Mouse (Mus musculus) frontal cortex, adult (tissue): Measurements from ENCODE around the gene Gm8797.
"Not testable (repeated sequence)": the region's sequence is repeated elsewhere in the genome, so short reads cannot be mapped to it uniquely, and the experiment has no call there.

Source experiments
- ATAC-seq: cut with Nextera tagmentation; 2 replicates; pipeline ENCODE4 v1.9.2; 2017; ENCODE audit warnings: mild to moderate bottlenecking, moderate library complexity, mixed read lengths; ENCODE audit not compliant: low TSS enrichment

The Gm8797 gene

DNA sequence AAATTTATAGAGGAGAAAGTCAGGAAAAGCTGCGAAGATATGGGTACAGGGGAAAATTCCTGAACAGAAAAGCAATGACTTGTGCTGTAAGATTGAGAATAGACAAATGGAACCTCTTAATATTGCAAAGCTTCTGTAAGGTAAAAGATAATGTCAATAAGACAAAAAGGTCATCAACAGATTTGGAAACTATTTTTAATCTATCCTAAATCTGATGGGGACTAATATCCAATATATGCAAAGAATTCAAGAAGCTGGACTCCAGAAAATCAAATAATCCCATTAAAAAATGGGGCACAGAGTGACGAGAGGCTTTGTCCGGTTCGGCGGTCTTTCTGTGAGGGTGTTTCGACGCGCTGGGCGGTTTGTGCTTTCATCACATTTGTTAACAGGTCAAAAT lies at the start of gene Gm8797:
TSS of gene Gm8797 (plus strand) at position 301 of the 400 bp plus-strand sequence.
- ATAC-seq, result not testable (repeated sequence)

DNA sequence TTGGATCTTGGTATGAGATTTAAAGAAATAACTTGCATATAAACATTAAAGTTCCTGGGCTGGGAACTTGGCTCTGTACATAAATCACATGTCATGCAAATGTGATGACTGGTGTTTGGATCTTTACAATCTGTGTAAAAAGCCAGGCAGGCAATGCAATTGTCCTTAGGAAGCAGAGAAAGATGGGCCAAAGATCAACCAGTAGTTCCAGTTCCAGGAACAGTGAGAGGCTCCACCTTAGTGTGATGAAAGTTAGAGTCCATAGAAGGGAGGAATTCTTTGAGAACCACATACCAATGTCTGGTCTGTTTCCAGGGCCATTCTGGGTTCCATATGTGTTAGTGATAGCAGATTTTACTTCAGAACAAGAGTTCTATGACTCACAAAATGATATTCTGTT lies 36.1 kb upstream of the Gm8797 start:
- no peak for ATAC-seq

DNA sequence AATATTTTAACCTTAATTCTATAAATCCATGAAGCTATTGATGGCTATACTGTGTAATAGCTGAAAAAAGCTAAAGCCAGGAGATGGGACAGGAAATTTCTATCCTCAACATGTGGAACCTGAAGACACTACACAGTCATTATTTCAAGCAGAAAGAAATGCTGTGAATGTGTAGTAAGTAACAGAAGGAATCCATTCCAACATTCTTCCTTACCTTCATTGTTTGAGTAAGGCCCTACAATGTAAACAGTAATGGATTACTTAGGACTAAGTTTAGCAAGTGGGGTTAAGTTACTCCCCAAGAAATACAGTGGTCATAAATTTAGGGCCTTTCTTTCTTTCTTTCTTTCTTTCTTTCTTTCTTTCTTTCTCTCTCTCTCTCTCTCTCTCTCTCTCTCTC lies 17.7 kb upstream of the Gm8797 start:
- no peak for ATAC-seq

DNA sequence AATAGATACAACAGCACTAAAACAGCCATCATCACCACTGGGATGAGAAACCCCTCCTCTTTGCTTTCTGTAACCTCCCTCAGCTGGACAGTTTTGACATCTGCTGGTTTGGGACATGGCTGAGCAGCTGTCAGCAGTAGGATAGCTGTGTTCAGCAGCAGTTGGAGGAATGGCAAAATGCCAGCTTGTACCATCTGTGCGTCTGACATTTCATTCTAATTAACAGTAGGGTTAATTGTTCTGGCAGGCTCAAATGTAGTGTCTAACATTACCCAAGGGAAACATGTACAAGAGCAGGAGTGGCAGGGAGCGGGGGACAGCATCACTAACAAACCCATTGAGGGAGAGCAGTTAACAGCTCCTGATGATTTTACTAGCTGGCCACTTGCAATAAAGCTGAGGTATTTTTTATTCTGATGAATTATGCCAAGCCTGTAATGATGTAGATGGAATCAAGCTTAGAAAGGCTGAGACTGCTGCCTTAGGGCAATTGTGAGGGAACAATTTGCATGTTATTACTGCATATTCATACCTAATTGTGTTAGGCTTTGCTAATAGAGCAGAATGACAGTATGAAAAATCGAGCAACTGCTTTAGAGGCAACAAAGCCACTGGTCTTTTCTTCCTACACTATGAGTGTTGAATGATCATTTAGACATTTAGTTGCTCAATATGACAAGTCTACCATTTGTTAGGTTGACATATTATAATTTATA lies 4.3 kb downstream of the Gm8797 start:
- no peak for ATAC-seq

DNA sequence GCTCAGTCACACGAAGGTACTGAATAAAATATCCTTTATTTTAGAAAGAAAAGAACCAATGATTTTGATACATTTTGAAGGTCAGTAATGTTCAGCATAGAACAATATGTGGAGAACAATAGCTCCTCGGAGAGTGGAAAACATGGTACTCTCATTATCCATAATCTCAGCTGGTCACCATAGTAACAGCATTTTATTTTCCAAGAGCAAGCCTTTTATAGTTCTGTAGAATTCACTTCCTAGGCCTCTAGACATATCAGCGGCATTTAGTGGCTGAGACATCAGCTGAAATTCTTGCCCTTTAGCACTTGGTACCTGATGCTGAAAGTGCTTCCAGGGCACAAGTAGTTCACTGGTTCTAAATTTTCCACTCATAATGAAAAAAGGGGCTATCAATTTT lies 15.7 kb downstream of the Gm8797 start:
- ATAC-seq, result no peak

DNA sequence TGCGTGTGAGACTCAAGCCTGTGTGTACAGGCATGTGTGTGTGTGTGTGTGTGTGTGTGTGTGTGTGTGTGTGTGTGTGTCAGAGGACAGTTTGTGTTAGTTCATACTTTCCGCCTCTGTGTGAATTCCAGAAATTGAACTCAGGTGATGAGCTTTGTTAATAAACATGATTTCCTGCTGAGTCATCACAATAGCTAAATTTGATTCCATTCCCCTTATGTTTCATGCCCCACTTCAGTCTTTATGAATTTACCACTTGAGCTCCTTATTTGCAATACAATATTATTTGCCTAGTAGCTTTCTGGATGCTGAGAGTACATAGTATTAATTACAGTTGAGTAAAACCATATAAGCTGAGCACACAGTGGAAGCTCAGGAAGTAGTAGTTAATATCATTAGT lies 26.3 kb downstream of the Gm8797 start:
- ATAC-seq, result no peak
